Mouse (Mus musculus): ENCODE measurements around the gene Ocm.

DNA sequence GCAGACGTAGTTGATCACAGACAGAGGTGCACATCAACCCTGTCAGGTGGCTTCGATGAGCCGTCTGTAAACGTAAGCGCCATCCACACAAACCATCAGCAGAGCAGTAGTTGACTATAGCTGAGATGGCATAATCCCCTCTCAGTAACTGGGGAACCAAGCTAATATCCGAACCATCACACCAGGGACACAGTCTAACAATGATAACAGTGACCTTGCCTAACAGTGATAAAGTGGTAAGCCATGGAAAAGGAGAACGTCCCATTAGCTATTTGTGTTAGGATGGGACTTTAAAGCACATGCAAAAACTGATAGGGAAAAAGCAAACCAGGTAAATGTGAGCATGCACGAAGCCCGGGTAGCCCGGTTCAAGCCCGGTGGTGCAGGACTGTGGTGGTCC, 50.2 kb downstream of the Ocm start:
- TF ChIP-seq CTCF (IDR thresholded peaks at IDR 0.05; ENCODE audit: borderline replicate concordance, insufficient read depth, low read depth, low read length) (no peak), POLR2A (IDR thresholded peaks at IDR 0.05; ENCODE audit: borderline replicate concordance, insufficient read depth, low read length) (no peak)

Measured in cerebellum, adult 2 months (tissue).